Mouse (Mus musculus) heart, embryonic 14.5 days (tissue): Measurements from ENCODE around the gene Hmgb1. TPM values are rescaled to one million over a fixed set of nuclear protein-coding genes. Genes with fewer than 3 reads are reported as not detected.

Experiments used
- ATAC-seq: fragments of 200-750 bp; cut with Nextera tagmentation; 2 replicates; pipeline ENCODE4 v1.8.0; 2017; ENCODE audit warnings: low read depth, moderate TSS enrichment; ENCODE audit not compliant: insufficient number of reproducible peaks, insufficient read depth, low FRiP score
- H3K27ac ChIP-seq, 2 experiments: fragments of 200-500 bp in 1 of 2; fragments of 300-500 bp in 1 of 2; sonication (generic) in 1 of 2; replicated peaks in 1 of 2; 2 replicates each; pipeline ENCODE4 v1.5.1; 2012 to 2014; ENCODE audit warnings: low read depth in 2 of 2, low read length in 2 of 2, control low read depth in 1 of 2, mild to moderate bottlenecking in 1 of 2, mixed read lengths in 1 of 2; ENCODE audit not compliant: control insufficient read depth in 1 of 2, insufficient read depth in 1 of 2
- H3K27me3 ChIP-seq: fragments of 300-500 bp; sonication (generic); 2 replicates; pipeline ENCODE4 v1.6.1; 2014; ENCODE audit warnings: mild to moderate bottlenecking, low read length, control low read depth; ENCODE audit not compliant: control insufficient read depth, insufficient read depth
- H3K36me3 ChIP-seq: fragments of 300-500 bp; sonication (generic); 2 replicates; pipeline ENCODE4 v1.6.1; 2014; ENCODE audit warnings: mild to moderate bottlenecking, control low read depth, low read length, mixed read lengths; ENCODE audit not compliant: control insufficient read depth, insufficient read depth
- H3K4me1 ChIP-seq, 2 experiments: fragments of 200-500 bp in 1 of 2; fragments of 300-500 bp in 1 of 2; sonication (generic) in 1 of 2; 2 replicates each; pipeline ENCODE4 v1.6.1; 2012 to 2014; ENCODE audit warnings: low read length in 2 of 2, control low read depth in 1 of 2, mixed read lengths in 1 of 2; ENCODE audit not compliant: control insufficient read depth in 2 of 2, insufficient read depth in 2 of 2
- H3K4me2 ChIP-seq: fragments of 300-500 bp; sonication (generic); 2 replicates; pipeline ENCODE4 v1.6.1; 2014; ENCODE audit warnings: mild to moderate bottlenecking, low read length
- H3K4me3 ChIP-seq, 2 experiments: fragments of 200-500 bp in 1 of 2; fragments of 300-500 bp in 1 of 2; sonication (generic) in 1 of 2; 2 replicates each; pipeline ENCODE4 v1.5.1; 2012 to 2014; ENCODE audit warnings: low read length in 2 of 2, mild to moderate bottlenecking in 2 of 2, control low read depth in 1 of 2, low read depth in 1 of 2, moderate library complexity in 1 of 2; ENCODE audit not compliant: control insufficient read depth in 1 of 2, insufficient read depth in 1 of 2
- H3K9ac ChIP-seq: fragments of 300-500 bp; sonication (generic); 2 replicates; pipeline ENCODE4 v1.6.1; 2014; ENCODE audit warnings: mild to moderate bottlenecking, low read length
- H3K9me3 ChIP-seq: fragments of 300-500 bp; sonication (generic); 2 replicates; pipeline ENCODE4 v1.6.1; 2016; ENCODE audit warnings: low read length, control low read depth; ENCODE audit not compliant: control insufficient read depth
- WGBS: fragments of 180-500 bp; shearing (Covaris S2); extraction: QIAGEN DNeasy Blood & Tissue Kit; methylation state at CpG from one replicate; pipeline ENCODE4 v1.1.7; 2014; 5-methylcytosine and 5-hydroxymethylcytosine counted together
- polyA plus RNA-seq: library from polyadenylated mRNA; unstranded; fragments of >200 nt; fragmentation: Nextera tagmentation; extraction: Ambion mirVana; gene quantifications from 2 replicates; pipeline ENCODE4 v1.2.1, GENCODE M21; 2014

Hmgb1 gene
- polyA plus RNA-seq, 1 experiment from 2014 or later = 751 TPM

DNA sequence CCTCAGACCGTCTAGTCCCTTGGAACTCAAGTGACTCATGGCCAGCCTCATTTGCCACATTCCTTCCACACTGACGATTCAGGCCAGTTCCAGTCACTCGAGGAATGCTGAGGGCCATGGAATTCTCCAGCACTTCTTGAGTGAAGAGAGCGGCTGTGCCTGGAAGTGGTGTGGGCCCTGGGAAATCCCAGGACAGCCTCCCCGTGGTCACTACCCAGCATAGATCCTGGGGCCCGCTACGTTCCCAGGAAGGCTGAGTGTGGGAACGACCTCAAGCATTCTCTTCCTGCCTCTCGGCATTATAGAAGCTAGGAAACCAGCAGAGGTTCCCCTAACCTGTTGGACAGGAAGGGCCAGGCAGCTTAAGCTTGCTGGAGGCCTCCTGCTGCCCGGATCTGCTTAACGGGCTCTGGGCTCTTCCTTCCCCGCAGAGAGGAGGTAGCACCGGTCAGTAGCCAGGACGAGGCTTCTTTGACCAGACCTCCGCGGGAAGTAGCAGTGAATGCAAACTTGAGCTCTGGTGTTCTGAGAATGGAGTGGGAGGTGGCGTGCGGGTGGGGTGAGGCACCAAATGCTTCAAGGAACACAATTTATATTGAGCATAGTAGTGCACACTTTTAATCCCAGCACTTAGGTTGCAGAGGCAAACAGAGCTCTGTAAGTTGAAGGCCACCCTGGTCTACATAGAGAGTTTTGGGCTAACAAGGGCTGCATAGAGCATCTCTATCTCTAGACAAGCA is 105.1 kb downstream of the Hmgb1 start:
- no peak overlapping the region for H3K4me3 ChIP-seq
- peak; percentile 56; the same call in 1 of the 2 replicates for ATAC-seq
- WGBS = 10% methylated on average over 18 of the region's 18 CpGs
- H3K9me3 ChIP-seq = peaks cover 4% of the 10 kb centered on the region
- H3K36me3 ChIP-seq = no peaks in the 10 kb centered on the region
- peaks cover 9 to 13% of the 10 kb centered on the region in 2 experiments for H3K4me1 ChIP-seq
- no peaks in the 10 kb centered on the region for H3K27me3 ChIP-seq
- peak overlapping the region; percentile 66 to 71 for H3K27ac ChIP-seq
- peak overlapping the region; percentile 51 for H3K4me2 ChIP-seq
- H3K9ac ChIP-seq = peak overlapping the region; percentile 42; the same call in 1 of the 2 replicates

DNA sequence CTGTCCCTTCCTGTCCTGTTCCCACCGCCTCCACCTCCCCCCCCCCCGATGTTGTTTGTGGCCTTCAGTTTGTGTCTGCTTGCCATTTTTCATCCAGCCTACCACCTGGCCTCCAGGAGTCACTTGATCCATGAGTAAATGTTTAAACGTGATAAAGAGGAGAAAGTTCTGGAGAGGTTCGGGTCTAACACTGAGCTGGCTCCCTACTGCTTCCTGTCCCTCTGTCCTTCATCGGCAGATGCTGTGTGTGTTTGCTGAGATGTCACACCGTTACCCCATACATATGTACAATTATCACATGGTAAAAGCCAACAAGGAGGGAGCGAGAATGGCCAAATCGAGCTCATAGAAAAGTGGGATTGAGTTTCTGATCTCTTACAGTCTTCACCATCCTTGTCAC is 107.2 kb downstream of the Hmgb1 start:
- 81% methylated on average over 8 of the region's 8 CpGs for WGBS
- peaks cover 4% of the 10 kb centered on the region for H3K9me3 ChIP-seq
- H3K4me1 ChIP-seq = peaks cover 9 to 13% of the 10 kb centered on the region in 2 experiments
- H3K27me3 ChIP-seq = no peaks in the 10 kb centered on the region
- H3K4me2 ChIP-seq = no peak overlapping the region
- no peak overlapping the region for H3K4me3 ChIP-seq
- H3K27ac ChIP-seq = no peak overlapping the region
- no peak for ATAC-seq
- H3K36me3 ChIP-seq = no peaks in the 10 kb centered on the region
- H3K9ac ChIP-seq = no peak overlapping the region

DNA sequence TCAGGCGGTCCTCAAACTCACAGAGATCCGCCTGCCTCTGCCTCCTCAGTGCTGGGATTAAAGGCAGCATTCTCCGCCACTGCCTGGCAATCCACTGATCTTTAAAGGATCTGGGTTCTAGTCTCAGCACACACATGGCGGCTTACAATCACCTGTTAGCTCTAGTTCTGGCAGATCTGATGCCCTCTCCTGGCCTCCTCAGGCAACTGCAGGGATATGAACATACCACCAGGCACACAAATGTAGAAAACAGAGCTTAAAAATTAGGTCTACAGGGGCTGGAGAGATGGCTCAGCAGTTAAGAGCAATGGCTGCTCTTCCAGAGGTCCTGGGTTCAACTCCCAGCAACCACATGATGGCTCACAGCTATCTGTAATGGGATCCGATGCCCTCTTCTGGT is 112.7 kb downstream of the Hmgb1 start:
- H3K36me3 ChIP-seq = no peaks in the 10 kb centered on the region
- H3K4me1 ChIP-seq = peaks cover 7 to 11% of the 10 kb centered on the region in 2 experiments; a peak in 3 of 4 replicates
- ATAC-seq = no peak
- no peak overlapping the region for H3K4me3 ChIP-seq
- H3K9ac ChIP-seq = no peak overlapping the region
- 91% methylated on average over 5 of the region's 5 CpGs for WGBS
- H3K4me2 ChIP-seq = no peak overlapping the region
- H3K27me3 ChIP-seq = no peaks in the 10 kb centered on the region
- no peak overlapping the region for H3K27ac ChIP-seq
- peaks cover 4% of the 10 kb centered on the region for H3K9me3 ChIP-seq

DNA sequence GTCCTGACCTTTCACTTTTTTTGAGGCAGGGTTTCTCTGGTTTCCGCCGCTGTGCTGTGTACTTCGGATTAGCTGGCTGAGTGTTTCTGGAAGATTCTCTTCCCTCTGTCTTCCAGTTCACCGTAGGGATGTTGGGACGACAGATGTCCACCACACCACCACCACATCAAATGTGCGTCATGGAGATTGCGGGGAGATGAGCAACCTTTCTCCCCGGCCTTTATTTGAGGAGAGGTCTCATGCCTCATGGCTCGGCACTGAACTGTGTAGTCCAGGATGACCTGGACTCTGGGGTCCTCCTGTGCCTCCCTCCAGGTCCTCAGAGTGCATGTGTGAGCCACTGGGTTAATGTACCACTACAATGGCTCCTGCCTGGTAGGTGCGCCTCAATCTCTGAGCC is 115.5 kb downstream of the Hmgb1 start:
- Histone ChIP-seq H3K4me2 (no peak overlapping the region), H3K9me3 (no peaks in the 10 kb centered on the region), H3K4me3 (no peak overlapping the region), H3K27me3 (no peaks in the 10 kb centered on the region), H3K36me3 (no peaks in the 10 kb centered on the region), H3K9ac (no peak overlapping the region), H3K4me1 (peaks cover 7 to 16% of the 10 kb centered on the region in 2 experiments), H3K27ac (no peak overlapping the region)
- WGBS = 95% methylated on average over 10 of the region's 10 CpGs
- ATAC-seq = no peak

DNA sequence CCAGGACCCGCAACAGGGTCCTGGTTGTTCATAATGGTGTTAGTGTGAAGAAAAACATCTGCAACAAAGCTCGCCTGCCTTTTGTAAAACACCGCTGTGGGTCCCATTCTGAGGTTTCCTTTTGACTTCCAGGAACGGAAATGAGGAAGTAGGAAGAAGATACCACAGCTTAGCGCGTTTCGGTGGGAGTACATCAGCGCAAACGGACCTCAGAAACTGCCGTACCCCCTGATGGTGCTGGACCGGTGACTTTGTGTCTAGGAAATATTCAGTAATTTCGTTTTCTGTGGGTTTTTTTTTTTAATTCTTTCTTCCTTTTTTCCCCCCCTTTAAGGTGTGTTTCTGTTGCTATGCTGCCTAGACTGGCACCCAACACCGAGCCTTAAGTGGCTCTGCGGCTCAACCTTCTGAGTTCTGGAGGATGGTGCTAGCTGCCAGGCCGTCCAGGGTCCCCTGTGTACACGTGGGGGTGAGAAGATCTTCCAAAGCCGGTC is 116.0 kb downstream of the Hmgb1 start:
- Histone ChIP-seq H3K4me1 (peaks cover 7 to 16% of the 10 kb centered on the region in 2 experiments), H3K9me3 (no peaks in the 10 kb centered on the region), H3K27me3 (no peaks in the 10 kb centered on the region), H3K4me3 (no peak overlapping the region), H3K9ac (no peak overlapping the region), H3K27ac (no peak overlapping the region), H3K36me3 (no peaks in the 10 kb centered on the region), H3K4me2 (peak overlapping the region; percentile 38)
- 76% methylated on average over 17 of the region's 17 CpGs for WGBS
- no peak for ATAC-seq

DNA sequence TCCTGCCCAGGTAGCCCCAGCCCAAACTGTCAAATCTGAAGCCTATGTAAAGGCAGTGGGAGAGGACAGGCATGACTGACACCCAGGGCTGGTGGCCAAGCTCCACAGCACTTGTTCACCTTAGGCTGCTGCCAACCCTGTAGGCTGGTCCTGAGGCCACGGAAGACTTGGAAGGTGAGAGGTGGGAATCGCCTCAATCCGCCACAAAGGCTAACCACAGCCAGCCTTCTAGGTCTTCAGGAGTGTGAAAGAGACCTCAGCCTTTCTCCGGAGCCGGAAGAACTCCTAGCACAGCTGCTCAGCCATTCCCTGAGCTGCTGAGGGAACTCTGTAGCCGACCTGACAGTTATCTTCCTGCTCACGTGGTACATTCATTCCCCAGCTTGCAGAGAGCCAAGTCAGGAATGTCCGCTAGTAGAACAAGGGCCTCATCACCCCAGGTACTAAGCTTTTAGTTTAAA is 116.8 kb downstream of the Hmgb1 start:
- Histone ChIP-seq H3K27ac (peak overlapping the region; percentile 42 to 47; a peak in 2 of 4 replicates), H3K4me3 (no peak overlapping the region), H3K9ac (peak overlapping the region; percentile 54; the same call in 1 of the 2 replicates), H3K4me2 (peak overlapping the region; percentile 38), H3K9me3 (no peaks in the 10 kb centered on the region), H3K4me1 (peaks cover 7 to 16% of the 10 kb centered on the region in 2 experiments), H3K36me3 (no peaks in the 10 kb centered on the region), H3K27me3 (no peaks in the 10 kb centered on the region)
- ATAC-seq = 0 out of 2 replicates have a peak, but pooled peaks have one; percentile 39
- WGBS = 39% methylated on average over 8 of the region's 8 CpGs

DNA sequence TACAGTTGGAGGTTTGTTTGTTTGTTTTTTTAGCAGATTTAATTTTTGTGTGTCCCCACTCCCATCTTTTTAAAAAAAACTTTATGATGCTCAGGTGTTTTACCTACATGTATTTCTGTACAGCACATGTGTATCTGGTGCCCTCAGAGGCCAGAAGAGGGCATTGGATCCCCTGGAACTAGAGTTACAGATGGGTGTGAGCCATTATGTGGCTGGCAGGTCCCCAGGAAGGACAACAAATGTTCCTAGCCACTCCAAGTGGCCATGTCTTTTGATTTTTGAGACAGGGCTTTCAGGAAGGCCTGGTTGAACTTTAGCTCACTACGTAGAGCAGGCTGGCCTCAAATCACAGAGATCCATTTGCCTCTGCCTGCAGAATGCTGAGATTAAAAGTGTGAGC is 121.5 kb downstream of the Hmgb1 start:
- H3K9me3 ChIP-seq = no peaks in the 10 kb centered on the region
- no peak overlapping the region for H3K4me3 ChIP-seq
- no peak for ATAC-seq
- H3K4me2 ChIP-seq = no peak overlapping the region
- no peaks in the 10 kb centered on the region for H3K27me3 ChIP-seq
- H3K4me1 ChIP-seq = peaks cover 3 to 12% of the 10 kb centered on the region in 2 experiments
- H3K36me3 ChIP-seq = no peaks in the 10 kb centered on the region
- 86% methylated on average over 1 of the region's 1 CpGs for WGBS
- no peak overlapping the region for H3K27ac ChIP-seq
- H3K9ac ChIP-seq = no peak overlapping the region
